16 mouse cellular contexts compared by ENCODE assay signal in the genomic region with DNA sequence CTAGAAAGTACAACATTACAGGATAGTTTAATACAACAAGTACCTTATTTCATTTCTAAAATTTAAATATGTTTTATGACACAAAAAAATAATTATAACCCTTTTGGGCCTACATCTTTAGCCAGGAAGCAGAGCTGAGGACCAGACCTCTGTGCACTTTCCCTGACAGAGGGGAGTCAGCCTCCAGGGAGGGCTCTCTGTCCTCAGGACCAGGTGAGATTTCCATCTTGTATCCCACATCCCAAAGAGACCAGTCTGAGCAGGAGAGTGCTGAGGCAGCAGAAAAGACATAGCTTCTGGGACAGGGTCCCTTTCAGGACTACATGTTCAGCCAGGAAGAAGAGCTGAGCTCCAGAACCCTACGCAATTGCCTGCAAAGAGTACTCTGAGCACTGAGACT.
"Had no signal": no experiment of that assay in that cellular context is flagged by ENCODE, and none has a peak within 500 bp of the region (broad histone marks: within the 10 kb centered on the region; RNA-seq: fewer than 3 reads in every experiment).

No protein-coding gene starts in this region.

- H3K27ac ChIP-seq: neural tube, embryonic 13.5 days; neural tube, embryonic 15.5 days; stomach, embryonic 15.5 days; stomach, postnatal 0 days had no signal

- H3K4me1 ChIP-seq: neural tube, embryonic 13.5 days; neural tube, embryonic 15.5 days; stomach, embryonic 15.5 days had no signal

- DNase-seq: retina, postnatal 1 day; right cerebral cortex, adult 18-20 months; right cerebral cortex, postnatal 14 days; right cerebral cortex, postnatal 25 days; right cerebral cortex, postnatal 4 days; spleen, adult 18-20 months; thymus, adult 18-20 months; thymus, adult 2 months; thymus, postnatal 14 days; thymus, postnatal 25 days; thymus, postnatal 36 days; thymus, postnatal 4 days had no signal

- H3K4me3 ChIP-seq: neural tube, embryonic 13.5 days; neural tube, embryonic 15.5 days; stomach, embryonic 15.5 days had no signal

- H3K36me3 ChIP-seq: neural tube, embryonic 13.5 days; neural tube, embryonic 15.5 days; stomach, embryonic 15.5 days had no signal

- H3K9me3 ChIP-seq: neural tube, embryonic 13.5 days; neural tube, embryonic 15.5 days; stomach, embryonic 15.5 days had no signal

- H3K4me2 ChIP-seq: neural tube, embryonic 13.5 days; neural tube, embryonic 15.5 days; stomach, embryonic 15.5 days had no signal

- H3K9ac ChIP-seq: neural tube, embryonic 13.5 days; neural tube, embryonic 15.5 days; stomach, embryonic 15.5 days had no signal

- H3K27me3 ChIP-seq: neural tube, embryonic 13.5 days; neural tube, embryonic 15.5 days; stomach, embryonic 15.5 days had no signal
